Mouse (Mus musculus) bone marrow macrophage, adult 2 months (primary cell): Measurements from ENCODE around the gene Lsamp.

Experiments
- CTCF ChIP-seq: IDR thresholded peaks from 2 replicates; pipeline ENCODE4 v1.5.1; 2012; ENCODE audit warnings: low read depth, mild to moderate bottlenecking, low read length, moderate library complexity
- POLR2A ChIP-seq: IDR thresholded peaks from 2 replicates; pipeline ENCODE4 v1.6.1; 2012; ENCODE audit warnings: mild to moderate bottlenecking, low read depth, low read length, borderline replicate concordance

GRCm38 (mm10) chr16:40827191-40827590 lies 843.0 kb downstream of the Lsamp start:
- TF ChIP-seq CTCF (no peak), POLR2A (no peak)
